Mouse (Mus musculus) ES-Bruce4 (cell line): ENCODE data around the gene Nhlh2.

Source experiments
- CTCF ChIP-seq: IDR thresholded peaks from one replicate; pipeline ENCODE4 v1.8.1; 2011; ENCODE audit warnings: low read depth, low read length
- EP300 ChIP-seq: IDR thresholded peaks from 2 replicates; pipeline ENCODE4 v1.6.1; 2011; ENCODE audit warnings: low read depth, low read length; ENCODE audit not compliant: insufficient read depth
- POLR2A ChIP-seq: IDR thresholded peaks from one replicate; pipeline ENCODE4 v1.8.1; 2011; ENCODE audit warnings: low read length; ENCODE audit not compliant: insufficient read depth

DNA sequence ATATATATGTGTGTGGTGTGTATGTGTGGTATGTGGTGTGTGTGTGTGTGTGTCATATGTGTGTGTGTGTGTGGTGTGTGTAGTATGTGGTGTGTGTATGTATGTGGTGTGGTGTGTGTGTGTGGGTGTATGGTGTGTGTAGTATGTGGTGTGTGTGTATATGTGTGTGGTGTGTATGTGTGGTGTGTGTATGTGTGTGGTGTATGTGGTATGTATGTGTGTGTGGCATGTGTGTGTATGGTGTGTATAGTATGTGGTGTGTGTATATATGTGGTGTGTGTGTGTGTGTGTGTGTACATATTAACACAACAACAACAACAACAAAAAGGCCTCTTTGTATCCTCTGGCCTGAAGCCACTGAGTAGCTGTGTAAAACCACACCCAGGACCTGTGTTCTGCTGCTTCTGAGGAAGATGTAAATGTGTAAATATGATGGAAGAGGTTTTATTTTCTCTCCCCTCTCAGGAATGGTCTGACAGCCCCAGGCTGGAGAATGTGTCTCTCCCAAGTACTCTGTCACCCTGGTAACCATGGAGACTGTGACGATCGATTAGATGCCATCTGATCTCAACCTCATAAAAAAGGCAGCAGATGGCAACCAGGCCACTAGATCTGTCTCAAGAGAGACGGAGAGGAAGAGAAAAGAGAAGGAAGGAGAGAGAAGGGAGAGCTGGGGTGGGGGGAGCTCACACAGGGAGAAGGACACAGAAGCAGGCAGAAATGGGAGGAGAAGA, 42.9 kb upstream of the Nhlh2 start:
- no peak for TF ChIP-seq EP300
- TF ChIP-seq CTCF = no peak
- no peak for TF ChIP-seq POLR2A
